Mouse (Mus musculus): ENCODE measurements at regions not wholly inside any gene's neighbourhood (a gene's known extent, or its start where the extent isn't known, plus 50 kb on each side); places are given as distances from the start of the nearest gene placed in this dataset.

- 83% methylated on average over 1 of the region's 1 CpGs for WGBS
Observed at GRCm38 (mm10) chr7:124777822-124778221, 666.7 kb upstream of the Kdm8 start.

DNA sequence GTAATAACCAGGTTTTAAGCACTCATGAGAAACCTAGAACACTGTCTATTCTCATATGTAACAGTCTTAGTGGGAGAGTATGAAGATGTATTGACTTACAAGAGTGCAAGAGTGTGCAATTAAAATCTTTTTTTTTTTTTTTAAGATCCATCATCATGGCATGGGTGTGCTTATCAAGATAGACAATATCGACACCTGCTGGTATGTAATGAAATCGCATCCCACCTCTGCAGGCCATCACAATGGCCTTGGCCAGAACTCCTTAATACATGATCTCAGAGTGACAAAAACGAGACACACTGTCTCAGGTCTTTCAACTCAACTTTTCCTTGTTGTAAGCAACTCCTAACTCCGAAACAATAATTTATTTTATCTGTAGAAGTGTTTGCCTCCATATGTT lies 661.7 kb upstream of the Kdm8 start:
- no peaks in the 10 kb centered on the region for H3K36me3 ChIP-seq (ENCODE audit: control insufficient read depth, insufficient read depth, low read length)
- no peak overlapping the region for H3K4me3 ChIP-seq (ENCODE audit: low read depth, low read length)
- H3K27ac ChIP-seq (ENCODE audit: low read depth, low read length) = no peak overlapping the region
- 57% methylated on average over 4 of the region's 4 CpGs for WGBS
- no peak for ATAC-seq (ENCODE audit: insufficient read depth, low FRiP score, low TSS enrichment)
- no peak overlapping the region for H3K4me2 ChIP-seq (ENCODE audit: low read depth)
- no peaks in the 10 kb centered on the region for H3K9me3 ChIP-seq (ENCODE audit: control insufficient read depth, low read length)
- DNase-seq (ENCODE audit: low spot score) = no peak
- no peaks in the 10 kb centered on the region for H3K27me3 ChIP-seq (ENCODE audit: control insufficient read depth, insufficient read depth, low read length)
- no peaks in the 10 kb centered on the region for H3K4me1 ChIP-seq (ENCODE audit: control insufficient read depth, insufficient read depth, low read length)
- no peak overlapping the region for H3K9ac ChIP-seq (ENCODE audit: low read length)

More at GRCm38 (mm10) chr7:124777822-124778221, 666.7 kb upstream of the Kdm8 start:
- ATAC-seq (ENCODE audit: insufficient read depth, low FRiP score, low TSS enrichment) (no peak), DNase-seq (ENCODE audit: low spot score) (no peak)
- H3K4me2 ChIP-seq (ENCODE audit: low read depth) = no peak overlapping the region
- H3K27me3 ChIP-seq (ENCODE audit: control insufficient read depth, insufficient read depth, low read length) = no peaks in the 10 kb centered on the region
- H3K9ac ChIP-seq (ENCODE audit: low read length) = no peak overlapping the region
- no peaks in the 10 kb centered on the region for H3K4me1 ChIP-seq (ENCODE audit: control insufficient read depth, insufficient read depth, low read length)
- no peak overlapping the region for H3K27ac ChIP-seq (ENCODE audit: low read depth, low read length)
- H3K36me3 ChIP-seq (ENCODE audit: control insufficient read depth, insufficient read depth, low read length) = no peaks in the 10 kb centered on the region
- H3K9me3 ChIP-seq (ENCODE audit: control insufficient read depth, low read length) = no peaks in the 10 kb centered on the region
- H3K4me3 ChIP-seq (ENCODE audit: low read depth, low read length) = no peak overlapping the region

- H3K27me3 ChIP-seq (ENCODE audit: control insufficient read depth, insufficient read depth, low read length) = no peaks in the 10 kb centered on the region
- H3K4me1 ChIP-seq (ENCODE audit: control insufficient read depth, insufficient read depth, low read length) = no peaks in the 10 kb centered on the region
- no peaks in the 10 kb centered on the region for H3K36me3 ChIP-seq (ENCODE audit: control insufficient read depth, insufficient read depth, low read length)
- no peak overlapping the region for H3K27ac ChIP-seq (ENCODE audit: low read depth, low read length)
- WGBS = 75% methylated on average over 2 of the region's 2 CpGs
- no peaks in the 10 kb centered on the region for H3K9me3 ChIP-seq (ENCODE audit: control insufficient read depth, low read length)
- H3K9ac ChIP-seq (ENCODE audit: low read length) = no peak overlapping the region
- H3K4me3 ChIP-seq (ENCODE audit: low read depth, low read length) = no peak overlapping the region
- H3K4me2 ChIP-seq (ENCODE audit: low read depth) = no peak overlapping the region
- no peak for DNase-seq (ENCODE audit: low spot score)
- ATAC-seq (ENCODE audit: insufficient read depth, low FRiP score, low TSS enrichment) = no peak
Observed at GRCm38 (mm10) chr7:124784995-124785394, 659.5 kb upstream of the Kdm8 start.

GRCm38 (mm10) chr7:124785896-124786295 lies 658.6 kb upstream of the Kdm8 start:
- Histone ChIP-seq H3K27me3 (ENCODE audit: control insufficient read depth, insufficient read depth, low read length) (no peaks in the 10 kb centered on the region), H3K4me1 (ENCODE audit: control insufficient read depth, insufficient read depth, low read length) (no peaks in the 10 kb centered on the region), H3K9me3 (ENCODE audit: control insufficient read depth, low read length) (no peaks in the 10 kb centered on the region), H3K4me3 (ENCODE audit: low read depth, low read length) (no peak overlapping the region), H3K9ac (ENCODE audit: low read length) (no peak overlapping the region), H3K36me3 (ENCODE audit: control insufficient read depth, insufficient read depth, low read length) (no peaks in the 10 kb centered on the region), H3K27ac (ENCODE audit: low read depth, low read length) (no peak overlapping the region), H3K4me2 (ENCODE audit: low read depth) (no peak overlapping the region)
- WGBS = 90% methylated on average over 8 of the region's 8 CpGs
- no peak for DNase-seq (ENCODE audit: low spot score)
- ATAC-seq (ENCODE audit: insufficient read depth, low FRiP score, low TSS enrichment) = no peak

- H3K4me1 ChIP-seq (ENCODE audit: control insufficient read depth, insufficient read depth, low read length) = no peaks in the 10 kb centered on the region
- ATAC-seq (ENCODE audit: insufficient read depth, low FRiP score, low TSS enrichment) = no peak
- no peaks in the 10 kb centered on the region for H3K27me3 ChIP-seq (ENCODE audit: control insufficient read depth, insufficient read depth, low read length)
- WGBS = 54% methylated on average over 3 of the region's 3 CpGs
- DNase-seq (ENCODE audit: low spot score) = no peak
- no peak overlapping the region for H3K9ac ChIP-seq (ENCODE audit: low read length)
- no peak overlapping the region for H3K4me3 ChIP-seq (ENCODE audit: low read depth, low read length)
- H3K27ac ChIP-seq (ENCODE audit: low read depth, low read length) = no peak overlapping the region
- H3K4me2 ChIP-seq (ENCODE audit: low read depth) = no peak overlapping the region
- H3K36me3 ChIP-seq (ENCODE audit: control insufficient read depth, insufficient read depth, low read length) = no peaks in the 10 kb centered on the region
- H3K9me3 ChIP-seq (ENCODE audit: control insufficient read depth, low read length) = no peaks in the 10 kb centered on the region
Observed at GRCm38 (mm10) chr7:124788781-124789180, 655.7 kb upstream of the Kdm8 start.

- H3K4me1 ChIP-seq (ENCODE audit: control insufficient read depth, insufficient read depth, low read length) = no peaks in the 10 kb centered on the region
- no peak overlapping the region for H3K9ac ChIP-seq (ENCODE audit: low read length)
- WGBS = 81% methylated on average over 3 of the region's 3 CpGs
- H3K4me2 ChIP-seq (ENCODE audit: low read depth) = no peak overlapping the region
- ATAC-seq (ENCODE audit: insufficient read depth, low FRiP score, low TSS enrichment) (no peak), DNase-seq (ENCODE audit: low spot score) (no peak)
- no peak overlapping the region for H3K27ac ChIP-seq (ENCODE audit: low read depth, low read length)
- no peaks in the 10 kb centered on the region for H3K36me3 ChIP-seq (ENCODE audit: control insufficient read depth, insufficient read depth, low read length)
- no peaks in the 10 kb centered on the region for H3K27me3 ChIP-seq (ENCODE audit: control insufficient read depth, insufficient read depth, low read length)
- no peak overlapping the region for H3K4me3 ChIP-seq (ENCODE audit: low read depth, low read length)
- H3K9me3 ChIP-seq (ENCODE audit: control insufficient read depth, low read length) = no peaks in the 10 kb centered on the region
Observed at GRCm38 (mm10) chr7:124803101-124803500, 641.4 kb upstream of the Kdm8 start.

DNA sequence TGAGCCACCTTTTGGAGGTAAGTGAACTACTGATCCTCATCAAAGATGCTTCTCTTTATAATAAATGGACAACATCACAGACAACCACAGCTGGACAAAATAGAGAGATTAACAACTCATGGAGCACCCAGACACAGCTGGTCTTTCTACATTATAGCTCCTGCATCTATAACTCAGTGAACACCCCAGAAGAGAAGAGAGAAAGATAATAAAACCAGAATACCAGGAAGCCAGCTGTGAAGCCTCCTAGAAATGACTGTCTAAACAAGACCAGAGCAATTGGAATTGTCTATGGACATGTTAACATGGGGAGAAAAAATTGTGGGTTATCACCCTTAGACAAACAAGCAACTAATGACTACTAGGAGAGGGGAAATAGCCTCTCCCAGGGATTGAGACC lies 609.8 kb upstream of the Kdm8 start:
- H3K9ac ChIP-seq (ENCODE audit: low read length) = no peak overlapping the region
- ATAC-seq (ENCODE audit: insufficient read depth, low FRiP score, low TSS enrichment) (no peak), DNase-seq (ENCODE audit: low spot score) (no peak)

GRCm38 (mm10) chr7:124836531-124836930 lies 607.9 kb upstream of the Kdm8 start:
- Histone ChIP-seq H3K4me3 (ENCODE audit: low read depth, low read length) (no peak overlapping the region), H3K4me2 (ENCODE audit: low read depth) (no peak overlapping the region), H3K27ac (ENCODE audit: low read depth, low read length) (no peak overlapping the region), H3K9me3 (ENCODE audit: control insufficient read depth, low read length) (no peaks in the 10 kb centered on the region), H3K9ac (ENCODE audit: low read length) (no peak overlapping the region), H3K36me3 (ENCODE audit: control insufficient read depth, insufficient read depth, low read length) (no peaks in the 10 kb centered on the region), H3K4me1 (ENCODE audit: control insufficient read depth, insufficient read depth, low read length) (no peaks in the 10 kb centered on the region), H3K27me3 (ENCODE audit: control insufficient read depth, insufficient read depth, low read length) (no peaks in the 10 kb centered on the region)
- DNase-seq (ENCODE audit: low spot score) (no peak), ATAC-seq (ENCODE audit: insufficient read depth, low FRiP score, low TSS enrichment) (no peak)
- WGBS = 89% methylated on average over 3 of the region's 3 CpGs

More for the DNA sequence above, 609.8 kb upstream of the Kdm8 start:
- Histone ChIP-seq H3K4me1 (ENCODE audit: control insufficient read depth, insufficient read depth, low read length) (no peaks in the 10 kb centered on the region), H3K4me3 (ENCODE audit: low read depth, low read length) (no peak overlapping the region), H3K27ac (ENCODE audit: low read depth, low read length) (no peak overlapping the region), H3K36me3 (ENCODE audit: control insufficient read depth, insufficient read depth, low read length) (no peaks in the 10 kb centered on the region), H3K4me2 (ENCODE audit: low read depth) (no peak overlapping the region), H3K27me3 (ENCODE audit: control insufficient read depth, insufficient read depth, low read length) (no peaks in the 10 kb centered on the region), H3K9me3 (ENCODE audit: control insufficient read depth, low read length) (no peaks in the 10 kb centered on the region)

DNA sequence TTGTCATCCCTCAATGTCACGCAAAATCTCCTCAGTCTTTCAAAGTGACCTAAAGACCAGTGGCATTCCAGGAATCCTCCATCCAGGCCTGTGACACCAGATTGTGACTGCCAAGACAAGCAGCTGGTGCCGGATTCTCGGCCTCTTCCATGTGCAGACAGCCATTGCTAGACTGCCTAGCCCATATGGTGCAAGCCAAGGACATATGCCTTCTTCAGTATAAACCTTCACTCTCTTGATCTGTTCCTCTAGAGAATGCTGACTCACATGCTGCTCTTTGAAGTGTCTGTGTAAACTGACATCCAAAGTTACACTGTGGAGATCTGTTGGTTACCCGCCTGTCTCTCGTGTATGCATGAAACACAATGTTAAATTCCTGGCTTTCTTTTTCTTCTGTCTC lies 589.4 kb upstream of the Kdm8 start:
- Histone ChIP-seq H3K4me3 (ENCODE audit: low read depth, low read length) (no peak overlapping the region), H3K9ac (ENCODE audit: low read length) (no peak overlapping the region), H3K9me3 (ENCODE audit: control insufficient read depth, low read length) (no peaks in the 10 kb centered on the region), H3K36me3 (ENCODE audit: control insufficient read depth, insufficient read depth, low read length) (no peaks in the 10 kb centered on the region), H3K4me2 (ENCODE audit: low read depth) (no peak overlapping the region), H3K27ac (ENCODE audit: low read depth, low read length) (no peak overlapping the region), H3K27me3 (ENCODE audit: control insufficient read depth, insufficient read depth, low read length) (no peaks in the 10 kb centered on the region), H3K4me1 (ENCODE audit: control insufficient read depth, insufficient read depth, low read length) (no peaks in the 10 kb centered on the region)
- DNase-seq (ENCODE audit: low spot score) = no peak
- 81% methylated on average over 5 of the region's 5 CpGs for WGBS
- ATAC-seq (ENCODE audit: insufficient read depth, low FRiP score, low TSS enrichment) = no peak
